Mouse (Mus musculus) neural tube, embryonic 12.5 days (tissue): ENCODE data around the gene Map4. TPM values are rescaled to one million over a fixed set of nuclear protein-coding genes. Genes with fewer than 3 reads are reported as not detected.
"Not testable (repeated sequence)": the region's sequence is repeated elsewhere in the genome, so short reads cannot be mapped to it uniquely, and the experiment has no call there.

ENCODE experiments used
- ATAC-seq: fragments of 200-750 bp; cut with Nextera tagmentation; 2 replicates; pipeline ENCODE4 v1.8.0; 2017; ENCODE audit warnings: low read depth, mild to moderate bottlenecking, moderate TSS enrichment, moderate library complexity; ENCODE audit not compliant: low FRiP score
- H3K27ac ChIP-seq: fragments of 300-500 bp; sonication (generic); 2 replicates; pipeline ENCODE4 v1.5.1; 2016
- H3K27me3 ChIP-seq: fragments of 300-500 bp; sonication (generic); replicated peaks from 2 replicates; pipeline ENCODE4 v1.6.1; 2016; ENCODE audit warnings: mild to moderate bottlenecking
- H3K36me3 ChIP-seq: fragments of 300-500 bp; sonication (generic); 2 replicates; pipeline ENCODE4 v1.6.1; 2016; ENCODE audit warnings: mild to moderate bottlenecking
- H3K4me1 ChIP-seq: fragments of 300-500 bp; sonication (generic); 2 replicates; pipeline ENCODE4 v1.6.1; 2016
- H3K4me2 ChIP-seq: fragments of 300-500 bp; sonication (generic); replicated peaks from 2 replicates; pipeline ENCODE4 v1.6.1; 2016; ENCODE audit warnings: mild to moderate bottlenecking
- H3K4me3 ChIP-seq: fragments of 300-500 bp; sonication (generic); 2 replicates; pipeline ENCODE4 v1.5.1; 2016
- H3K9ac ChIP-seq: fragments of 300-500 bp; sonication (generic); 2 replicates; pipeline ENCODE4 v1.6.1; 2016; ENCODE audit warnings: mild to moderate bottlenecking
- H3K9me3 ChIP-seq: fragments of 300-500 bp; sonication (generic); 2 replicates; pipeline ENCODE4 v1.6.1; 2016; ENCODE audit warnings: mild to moderate bottlenecking
- WGBS: fragments of 180-500 bp; shearing (Covaris S2); methylation state at CpG from one replicate; pipeline ENCODE4 v1.1.7; 2016; 5-methylcytosine and 5-hydroxymethylcytosine counted together
- polyA plus RNA-seq: library from polyadenylated mRNA; unstranded; fragments of >200 nt; fragmentation: Nextera tagmentation; extraction: Ambion mirVana; gene quantifications from 2 replicates; pipeline ENCODE4 v1.2.1, GENCODE M21; 2016

Gene Map4
- polyA plus RNA-seq, 1 experiment from 2014 or later: 161 TPM

DNA sequence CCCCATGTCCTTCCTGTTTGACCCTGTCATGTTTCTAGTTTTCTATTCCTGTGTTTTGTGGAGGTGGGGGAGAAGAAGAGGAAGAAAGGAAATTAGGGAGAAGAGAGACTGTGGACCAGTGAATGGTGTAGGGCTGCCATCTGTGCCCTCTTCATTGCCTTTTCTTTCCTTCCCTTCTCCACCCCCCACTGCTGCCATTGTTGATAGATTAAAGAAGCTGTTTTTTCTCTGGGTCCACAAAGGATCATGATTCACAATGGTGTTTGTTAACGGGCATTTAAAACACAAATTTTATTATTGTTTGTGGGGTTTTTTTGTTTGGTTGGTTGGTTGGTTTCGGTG is 122.8 kb downstream of the Map4 start:
- peaks cover 48% of the 10 kb centered on the region for H3K4me1 ChIP-seq
- H3K27me3 ChIP-seq: no peaks in the 10 kb centered on the region
- no peaks in the 10 kb centered on the region for H3K9me3 ChIP-seq
- peak overlapping the region; percentile 38; the same call in 1 of the 2 replicates for H3K9ac ChIP-seq
- WGBS: 11% methylated on average over 2 of the region's 2 CpGs
- peak overlapping the region; percentile 39 for H3K4me3 ChIP-seq
- H3K4me2 ChIP-seq: peak overlapping the region; percentile 69
- peak overlapping the region; percentile 97 for H3K27ac ChIP-seq
- H3K36me3 ChIP-seq: no peaks in the 10 kb centered on the region
- ATAC-seq: peak; percentile 81

- Histone ChIP-seq H3K36me3 (no peaks in the 10 kb centered on the region), H3K27ac (peak overlapping the region; percentile 97; the same call in 1 of the 2 replicates), H3K4me1 (peaks cover 48% of the 10 kb centered on the region), H3K9ac (peak overlapping the region; percentile 38), H3K27me3 (no peaks in the 10 kb centered on the region), H3K9me3 (no peaks in the 10 kb centered on the region), H3K4me3 (peak overlapping the region; percentile 39), H3K4me2 (peak overlapping the region; percentile 69)
- WGBS: 59% methylated on average over 3 of the region's 3 CpGs
- no peak for ATAC-seq
These were observed 123.5 kb downstream of the Map4 start for GRCm38 (mm10) chr9:110054781-110055180.

DNA sequence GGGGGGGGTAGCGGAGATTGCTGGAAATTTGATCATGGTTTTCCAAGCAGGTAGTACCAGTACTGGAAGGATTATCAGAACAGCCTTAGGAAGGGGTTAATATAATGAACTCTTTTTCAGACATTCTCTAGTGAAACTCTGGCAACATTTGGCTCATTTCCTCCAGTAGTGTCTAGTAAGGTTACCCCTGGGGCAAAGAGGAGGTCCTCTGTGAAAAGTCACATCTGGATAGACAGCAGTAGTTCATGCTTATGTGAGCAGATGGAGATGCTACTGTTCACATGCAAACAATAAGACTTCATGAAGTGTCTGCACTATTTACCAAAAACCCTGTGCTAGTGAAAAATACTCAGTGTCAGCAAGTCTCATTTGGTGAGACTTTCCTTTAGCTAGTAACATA is 125.9 kb downstream of the Map4 start:
- WGBS: 97% methylated on average over 1 of the region's 1 CpGs
- peaks cover 36% of the 10 kb centered on the region for H3K4me1 ChIP-seq
- no peak for ATAC-seq

DNA sequence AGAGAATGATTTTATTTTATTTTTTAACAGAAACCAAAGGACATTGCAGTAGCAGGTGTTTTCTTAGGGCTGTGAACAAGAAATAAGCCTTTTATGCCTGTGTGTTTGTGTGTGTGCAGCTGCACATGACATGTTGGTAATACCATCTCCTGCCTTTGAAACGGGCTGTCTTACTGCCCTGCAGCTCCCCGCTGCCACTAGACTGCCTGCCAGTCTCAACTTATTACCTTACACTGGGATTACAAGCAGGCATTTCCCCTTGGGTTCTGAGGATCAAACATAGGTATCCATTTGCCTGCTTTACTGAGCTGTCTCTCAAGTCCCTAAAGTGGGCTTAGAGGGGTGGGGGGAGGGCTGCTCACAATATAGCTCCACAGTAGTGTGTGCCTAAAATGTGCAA is 129.5 kb downstream of the Map4 start:
- Histone ChIP-seq H3K9me3 (no peaks in the 10 kb centered on the region), H3K4me3 (no peak overlapping the region), H3K9ac (no peak overlapping the region), H3K27me3 (no peaks in the 10 kb centered on the region), H3K4me2 (no peak overlapping the region), H3K27ac (no peak overlapping the region), H3K36me3 (peaks cover 13% of the 10 kb centered on the region), H3K4me1 (peaks cover 11% of the 10 kb centered on the region)
- no peak for ATAC-seq
- 63% methylated on average over 2 of the region's 2 CpGs for WGBS

More for the DNA sequence above, 125.9 kb downstream of the Map4 start:
- no peak overlapping the region for H3K27ac ChIP-seq
- H3K36me3 ChIP-seq: no peaks in the 10 kb centered on the region
- H3K9me3 ChIP-seq: no peaks in the 10 kb centered on the region
- H3K4me3 ChIP-seq: no peak overlapping the region
- 0 out of 2 replicates have a peak overlapping the region, but pooled peaks have one; percentile 14 for H3K4me2 ChIP-seq
- no peak overlapping the region for H3K9ac ChIP-seq
- H3K27me3 ChIP-seq: no peaks in the 10 kb centered on the region

- WGBS: 82% methylated on average over 7 of the region's 7 CpGs
- Histone ChIP-seq H3K27me3 (no peaks in the 10 kb centered on the region), H3K27ac (no peak overlapping the region), H3K9me3 (no peaks in the 10 kb centered on the region), H3K4me1 (no peaks in the 10 kb centered on the region; the same call in 1 of the 2 replicates), H3K4me3 (no peak overlapping the region), H3K9ac (no peak overlapping the region), H3K4me2 (no peak overlapping the region), H3K36me3 (peaks cover 27% of the 10 kb centered on the region)
- ATAC-seq: no peak
These were observed 131.1 kb downstream of the Map4 start for GRCm38 (mm10) chr9:110062405-110062804.

GRCm38 (mm10) chr9:110062861-110063260 is 131.6 kb downstream of the Map4 start:
- 91% methylated on average over 6 of the region's 6 CpGs for WGBS
- H3K27me3 ChIP-seq: no peaks in the 10 kb centered on the region
- no peak overlapping the region for H3K9ac ChIP-seq
- no peak overlapping the region for H3K27ac ChIP-seq
- peaks cover 31% of the 10 kb centered on the region for H3K36me3 ChIP-seq
- no peaks in the 10 kb centered on the region for H3K9me3 ChIP-seq
- no peak overlapping the region for H3K4me2 ChIP-seq
- H3K4me3 ChIP-seq: no peak overlapping the region
- no peaks in the 10 kb centered on the region; the same call in 1 of the 2 replicates for H3K4me1 ChIP-seq
- no peak for ATAC-seq

- no peaks in the 10 kb centered on the region for H3K9me3 ChIP-seq
- H3K36me3 ChIP-seq: peaks cover 49% of the 10 kb centered on the region
- ATAC-seq: no peak
These were observed 133.4 kb downstream of the Map4 start for GRCm38 (mm10) chr9:110064641-110065040.

DNA sequence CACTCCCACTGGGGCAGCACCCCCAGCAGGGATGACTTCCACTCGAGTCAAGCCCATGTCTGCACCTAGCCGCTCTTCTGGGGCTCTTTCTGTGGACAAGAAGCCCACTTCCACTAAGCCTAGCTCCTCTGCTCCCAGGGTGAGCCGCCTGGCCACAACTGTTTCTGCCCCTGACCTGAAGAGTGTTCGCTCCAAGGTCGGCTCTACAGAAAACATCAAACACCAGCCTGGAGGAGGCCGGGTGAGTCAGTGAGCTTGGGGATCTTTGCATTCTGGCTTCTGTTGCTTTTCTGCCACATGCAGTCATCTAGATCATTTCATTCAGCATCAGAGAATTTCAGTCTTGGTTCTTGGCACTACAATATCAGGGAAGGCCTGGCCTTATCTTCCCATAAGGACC is 137.5 kb downstream of the Map4 start:
- H3K4me2 ChIP-seq: no peak overlapping the region
- no peak overlapping the region for H3K9ac ChIP-seq
- WGBS: 88% methylated on average over 6 of the region's 6 CpGs
- no peaks in the 10 kb centered on the region for H3K27me3 ChIP-seq
- no peak for ATAC-seq
- no peaks in the 10 kb centered on the region for H3K4me1 ChIP-seq
- H3K36me3 ChIP-seq: peaks cover 78% of the 10 kb centered on the region
- no peaks in the 10 kb centered on the region for H3K9me3 ChIP-seq
- no peak overlapping the region for H3K4me3 ChIP-seq
- H3K27ac ChIP-seq: no peak overlapping the region

More at GRCm38 (mm10) chr9:110064641-110065040, 133.4 kb downstream of the Map4 start:
- Histone ChIP-seq H3K4me3 (no peak overlapping the region), H3K4me1 (no peaks in the 10 kb centered on the region), H3K27ac (no peak overlapping the region), H3K4me2 (no peak overlapping the region), H3K27me3 (no peaks in the 10 kb centered on the region), H3K9ac (no peak overlapping the region)

DNA sequence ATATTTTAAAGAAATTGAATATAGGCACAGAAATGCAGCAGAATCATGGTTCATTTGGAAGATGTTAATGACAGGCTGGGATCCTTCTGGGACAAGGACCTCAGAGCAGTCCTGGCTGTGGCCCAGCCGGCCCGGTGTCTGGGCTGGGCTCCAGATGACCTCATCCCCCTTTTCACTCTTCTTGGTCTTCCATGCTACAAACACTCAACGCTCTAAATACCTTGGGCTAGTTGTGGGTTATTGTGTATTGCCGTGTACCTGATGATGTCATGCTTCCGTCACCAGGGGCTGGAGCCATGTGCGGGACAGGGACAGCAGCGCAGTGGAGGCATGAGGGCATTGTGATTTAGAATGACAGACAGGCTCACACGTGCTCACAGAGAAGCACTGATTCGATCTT is 139.1 kb downstream of the Map4 start:
- no peak overlapping the region for H3K27ac ChIP-seq
- 85% methylated on average over 9 of the region's 9 CpGs for WGBS
- H3K27me3 ChIP-seq: no peaks in the 10 kb centered on the region
- no peak overlapping the region for H3K4me2 ChIP-seq
- ATAC-seq: no peak
- no peaks in the 10 kb centered on the region for H3K4me1 ChIP-seq
- H3K36me3 ChIP-seq: peaks cover 82% of the 10 kb centered on the region
- no peak overlapping the region for H3K9ac ChIP-seq
- H3K9me3 ChIP-seq: no peaks in the 10 kb centered on the region
- H3K4me3 ChIP-seq: no peak overlapping the region

GRCm38 (mm10) chr9:110071011-110071410 is 139.8 kb downstream of the Map4 start:
- H3K27ac ChIP-seq: no peak overlapping the region
- 90% methylated on average over 4 of the region's 4 CpGs for WGBS

GRCm38 (mm10) chr9:110071843-110072242 is 140.6 kb downstream of the Map4 start:
- ATAC-seq: peak; percentile 53; the same call in 1 of the 2 replicates
- Histone ChIP-seq H3K4me3 (no peak overlapping the region), H3K4me2 (no peak overlapping the region), H3K9ac (no peak overlapping the region), H3K4me1 (no peaks in the 10 kb centered on the region), H3K27me3 (no peaks in the 10 kb centered on the region), H3K36me3 (peaks cover 81% of the 10 kb centered on the region), H3K9me3 (no peaks in the 10 kb centered on the region), H3K27ac (no peak overlapping the region)
- WGBS: 3% methylated on average over 1 of the region's 1 CpGs

More at GRCm38 (mm10) chr9:110071011-110071410, 139.8 kb downstream of the Map4 start:
- Histone ChIP-seq H3K4me2 (no peak overlapping the region), H3K36me3 (peaks cover 86% of the 10 kb centered on the region), H3K9me3 (no peaks in the 10 kb centered on the region), H3K27me3 (no peaks in the 10 kb centered on the region), H3K4me3 (no peak overlapping the region), H3K9ac (no peak overlapping the region), H3K4me1 (no peaks in the 10 kb centered on the region)
- no peak for ATAC-seq

GRCm38 (mm10) chr9:110076468-110076867 is 145.2 kb downstream of the Map4 start:
- H3K9me3 ChIP-seq, H3K27ac ChIP-seq, H3K27me3 ChIP-seq, H3K9ac ChIP-seq, H3K4me3 ChIP-seq, ATAC-seq, H3K4me2 ChIP-seq, H3K4me1 ChIP-seq: not testable (repeated sequence)
- peaks cover 75% of the 10 kb centered on the region for H3K36me3 ChIP-seq
- WGBS: 69% methylated on average over 6 of the region's 7 CpGs

DNA sequence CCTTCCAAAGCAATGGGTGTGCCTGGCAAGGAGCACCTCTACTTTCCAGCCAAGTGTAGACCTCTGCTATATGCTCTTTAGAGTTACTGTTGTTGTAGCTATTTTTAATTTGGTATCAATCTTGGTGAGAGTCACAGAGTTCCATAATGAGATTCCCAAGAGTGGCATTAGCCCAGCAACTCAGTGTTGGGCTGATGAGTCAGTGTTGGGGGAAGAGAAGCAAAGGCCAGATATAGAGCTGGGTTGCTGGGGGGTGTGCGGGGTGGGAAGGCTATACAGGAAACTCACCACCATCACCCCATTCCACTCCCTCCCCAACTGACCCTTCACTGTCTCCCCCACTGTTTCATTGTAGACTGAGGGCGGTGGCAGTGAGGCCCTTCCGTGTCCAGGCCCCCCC is 149.8 kb downstream of the Map4 start:
- no peak overlapping the region for H3K4me2 ChIP-seq
- WGBS: 60% methylated on average over 3 of the region's 3 CpGs
- H3K36me3 ChIP-seq: peaks cover 83% of the 10 kb centered on the region
- ATAC-seq: no peak
- no peak overlapping the region for H3K27ac ChIP-seq
- H3K9me3 ChIP-seq: no peaks in the 10 kb centered on the region
- H3K4me1 ChIP-seq: no peaks in the 10 kb centered on the region
- H3K27me3 ChIP-seq: no peaks in the 10 kb centered on the region
- no peak overlapping the region for H3K4me3 ChIP-seq
- no peak overlapping the region for H3K9ac ChIP-seq
